Mouse (Mus musculus) liver, adult (tissue): Measurements from ENCODE around the gene Pid1.

Experiments
- GATA4 ChIP-seq: IDR thresholded peaks from 2 replicates; pipeline ENCODE4 v1.6.1; 2014; ENCODE audit warnings: mild to moderate bottlenecking, low read length; ENCODE audit not compliant: insufficient replicate concordance

Gene Pid1

DNA sequence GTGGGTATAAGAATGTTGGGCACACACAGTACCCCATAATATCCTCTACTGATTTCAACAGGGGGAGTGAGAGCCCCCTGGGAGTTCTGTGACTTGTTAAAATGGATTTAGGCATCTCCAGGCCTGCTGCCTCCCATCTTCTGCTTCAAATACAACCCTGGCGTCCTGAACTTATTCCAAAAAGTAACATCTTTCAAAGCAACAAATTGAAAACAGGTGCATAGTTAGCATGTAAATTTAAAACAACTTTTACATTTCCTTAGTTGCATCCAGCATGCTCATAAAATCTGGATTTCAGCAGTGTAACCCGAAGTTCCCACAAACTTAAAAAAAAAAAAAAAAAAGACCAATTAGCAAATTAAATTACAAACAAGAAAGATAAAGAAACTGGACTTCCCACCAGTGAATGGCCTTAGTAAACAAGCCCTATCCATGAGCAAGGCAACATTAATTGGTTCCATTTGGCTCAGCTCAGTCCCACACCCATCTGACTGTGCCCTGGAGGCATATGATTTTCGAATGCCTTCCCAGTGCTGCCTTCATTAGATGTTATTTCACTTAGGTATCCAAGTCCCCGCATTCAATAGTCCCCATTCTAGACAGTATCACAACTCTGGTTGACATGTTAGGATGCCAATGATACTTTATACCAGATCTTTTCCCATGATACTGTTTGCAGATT is 177.1 kb downstream of the Pid1 start:
- TF ChIP-seq GATA4, result no peak

DNA sequence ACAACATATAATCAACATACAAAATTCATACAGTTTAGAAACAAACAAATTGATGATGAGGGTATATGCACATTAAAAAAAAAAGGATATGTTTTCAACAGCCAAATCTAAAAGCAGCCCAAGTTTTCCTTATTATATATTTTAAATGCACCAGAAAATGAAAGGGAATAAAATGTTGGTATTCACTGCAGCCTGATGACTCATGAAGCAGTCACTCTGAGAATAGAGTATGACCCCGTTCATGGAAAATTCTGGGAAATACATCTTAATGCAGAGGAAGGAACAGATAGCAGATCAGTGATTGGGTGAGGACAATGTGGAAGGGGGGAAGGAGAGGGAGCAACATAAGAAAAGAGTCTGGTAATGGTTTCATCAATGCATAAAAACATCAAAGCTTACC is 186.3 kb downstream of the Pid1 start:
- TF ChIP-seq GATA4, result no peak

DNA sequence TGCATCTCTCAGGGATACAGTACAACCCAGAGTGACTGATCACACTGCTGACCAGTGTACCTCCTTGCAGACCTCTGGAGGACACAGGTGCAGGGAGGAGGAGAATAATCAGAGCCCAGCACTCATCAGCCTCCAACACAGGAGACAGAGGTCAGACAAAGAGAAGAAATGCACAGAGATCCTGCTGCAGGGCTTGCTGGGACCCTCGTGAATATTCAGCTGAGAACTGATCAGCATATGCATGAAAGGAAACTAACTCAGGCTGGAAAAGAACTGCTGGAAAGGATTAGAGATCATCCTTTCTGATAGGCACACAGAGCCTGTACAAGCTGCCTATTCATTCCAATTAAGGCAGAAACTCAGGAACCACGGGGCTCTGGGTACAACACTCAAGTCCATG is 186.9 kb downstream of the Pid1 start:
- TF ChIP-seq GATA4, result no peak

DNA sequence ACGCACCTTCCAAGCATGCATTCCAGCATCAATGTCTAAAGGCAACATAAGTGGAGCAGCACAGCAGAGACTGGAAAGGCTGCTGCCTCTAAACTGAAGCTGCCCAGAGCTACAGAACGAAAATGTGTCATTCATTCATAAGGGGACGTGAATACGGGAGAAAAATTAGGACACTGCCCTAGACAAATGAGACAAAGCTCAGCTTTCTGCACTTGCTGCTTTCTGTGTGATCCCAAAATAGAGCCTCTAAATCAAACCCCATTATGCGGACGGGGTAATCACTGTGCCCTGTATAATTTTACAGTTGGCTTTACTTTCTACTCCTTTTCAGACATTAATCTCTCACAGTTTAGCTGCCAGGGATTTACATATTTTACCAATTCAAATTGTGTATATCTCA is 191.0 kb downstream of the Pid1 start:
- TF ChIP-seq GATA4, result no peak

DNA sequence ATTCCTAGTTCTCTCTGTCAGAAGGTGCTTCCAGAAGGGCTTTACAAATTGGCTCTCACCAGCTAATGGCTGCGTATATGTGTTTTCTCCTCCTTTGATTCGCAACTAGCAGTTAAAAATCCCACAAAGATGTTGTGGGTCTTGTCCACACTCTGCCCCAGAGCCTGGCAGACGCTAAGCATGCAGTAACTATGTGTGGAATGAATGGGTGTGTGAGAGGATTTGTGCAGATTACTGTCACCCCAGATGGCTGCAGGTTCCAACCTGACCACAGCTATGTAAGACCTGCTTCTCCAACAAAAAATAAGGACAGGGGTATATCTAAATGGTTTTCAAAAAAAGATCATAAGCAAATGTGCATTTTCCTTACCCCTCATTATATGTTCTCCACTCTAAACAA is 206.2 kb downstream of the Pid1 start:
- TF ChIP-seq GATA4, result no peak

DNA sequence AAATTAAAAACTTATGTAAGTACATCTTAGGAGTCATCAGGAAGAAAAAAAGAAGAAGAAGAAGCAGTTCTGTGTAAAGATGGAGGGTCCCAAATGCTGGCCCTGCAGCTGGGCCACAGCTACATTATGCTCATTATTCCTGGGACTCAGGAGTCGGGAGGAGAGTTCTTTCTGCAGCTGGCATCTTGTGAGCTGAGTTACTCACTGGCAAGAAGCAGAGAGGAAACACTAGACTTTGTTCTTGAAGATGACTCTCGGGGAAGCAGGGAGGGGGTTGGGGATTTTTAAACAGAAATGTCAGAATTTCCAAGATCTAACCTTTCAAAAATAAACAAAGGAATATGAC is 208.4 kb downstream of the Pid1 start:
- no peak for TF ChIP-seq GATA4

DNA sequence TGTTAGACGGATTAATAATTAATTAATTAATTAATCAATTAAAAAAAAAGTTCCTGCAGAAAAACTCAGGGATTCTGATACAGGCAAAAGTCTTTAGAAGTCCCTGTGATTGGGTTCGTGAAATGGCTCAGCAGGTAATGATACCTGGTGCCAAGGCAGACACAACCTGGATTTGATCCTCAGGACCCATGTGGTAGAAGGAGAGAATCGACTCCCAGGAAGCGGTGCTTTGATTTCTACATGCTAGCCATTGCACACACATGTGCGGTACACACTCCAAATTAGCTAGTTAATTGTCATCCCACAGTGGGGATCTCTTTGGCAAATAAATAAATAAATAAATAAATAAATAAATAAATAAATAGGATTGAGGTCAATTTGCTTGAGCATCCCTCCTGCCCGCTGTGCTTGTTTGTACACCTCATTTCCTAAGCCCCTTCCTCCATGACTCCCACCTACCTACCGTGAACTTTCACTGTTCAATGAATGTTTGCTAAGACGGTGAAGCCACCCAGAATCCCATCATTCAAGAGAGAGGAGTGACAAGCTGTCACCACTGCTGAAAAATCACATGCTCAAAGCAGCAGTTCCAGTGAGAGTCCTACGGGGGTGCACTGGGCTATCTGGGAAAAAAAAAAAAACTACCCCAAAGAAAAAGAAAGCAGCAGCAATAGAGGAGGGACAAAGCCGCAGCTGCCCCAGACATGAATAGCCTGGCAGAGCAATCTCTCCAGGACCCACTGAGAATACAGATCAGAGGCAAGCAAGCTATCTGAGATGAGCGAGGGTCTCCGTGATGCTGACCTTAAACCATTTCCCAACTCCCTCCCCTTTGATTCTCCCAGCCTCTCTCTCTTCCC is 209.0 kb downstream of the Pid1 start:
- TF ChIP-seq GATA4, result no peak

DNA sequence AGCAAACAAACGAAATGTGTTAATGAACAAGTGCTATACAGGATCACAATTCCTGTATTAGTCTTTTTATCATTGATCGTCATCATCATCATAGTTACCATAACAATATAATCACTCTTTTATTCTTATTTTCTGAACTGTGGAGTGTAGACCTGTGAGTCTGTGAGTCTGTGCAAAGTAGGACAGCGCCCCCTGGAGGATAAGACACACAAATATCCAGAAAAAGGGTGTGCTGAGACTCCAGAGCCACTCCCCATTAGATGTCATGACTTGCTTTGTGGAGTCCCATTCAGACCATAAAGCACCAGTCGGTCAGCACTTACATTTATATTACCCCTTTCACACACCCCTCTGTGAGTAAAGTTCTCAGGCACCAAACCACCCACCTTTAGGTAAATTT is 210.0 kb downstream of the Pid1 start:
- no peak for TF ChIP-seq GATA4

DNA sequence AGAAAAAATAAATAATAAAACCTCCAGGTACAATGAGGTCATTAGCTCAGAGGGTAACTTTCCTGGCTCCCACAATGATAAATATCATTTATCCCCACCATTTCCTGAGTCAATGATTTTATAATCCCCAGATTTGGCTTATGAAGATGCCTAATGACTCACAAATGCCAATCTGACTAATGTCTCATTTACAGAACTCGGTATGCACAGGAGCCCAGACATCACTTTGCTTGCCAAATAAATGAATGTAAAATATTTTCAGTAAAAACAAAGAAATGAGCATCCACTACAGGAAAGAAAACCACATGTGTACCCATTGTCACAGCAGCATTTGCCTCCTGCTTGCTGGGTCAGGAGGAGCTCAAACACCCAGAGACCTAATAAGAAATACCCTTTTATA is 222.4 kb downstream of the Pid1 start:
- no peak for TF ChIP-seq GATA4

DNA sequence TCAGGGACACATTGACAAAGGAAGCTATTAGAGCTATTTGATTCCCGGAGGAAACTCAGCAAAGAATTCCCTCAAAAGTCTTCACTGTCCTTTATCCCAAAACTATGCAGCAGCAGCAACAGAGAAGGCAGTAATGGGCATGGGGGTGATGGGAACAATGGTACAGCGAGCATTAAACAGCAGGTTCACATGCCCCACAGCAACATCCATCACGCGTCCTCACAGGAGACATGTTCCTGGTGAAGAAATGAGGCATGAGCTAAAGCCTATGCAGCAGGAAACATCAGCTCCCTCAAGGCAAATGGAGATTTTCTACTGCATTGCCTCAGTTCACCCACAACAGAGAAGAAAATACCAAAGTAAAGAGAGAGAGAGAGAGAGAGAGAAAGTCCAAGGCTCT is 231.5 kb downstream of the Pid1 start:
- no peak for TF ChIP-seq GATA4

DNA sequence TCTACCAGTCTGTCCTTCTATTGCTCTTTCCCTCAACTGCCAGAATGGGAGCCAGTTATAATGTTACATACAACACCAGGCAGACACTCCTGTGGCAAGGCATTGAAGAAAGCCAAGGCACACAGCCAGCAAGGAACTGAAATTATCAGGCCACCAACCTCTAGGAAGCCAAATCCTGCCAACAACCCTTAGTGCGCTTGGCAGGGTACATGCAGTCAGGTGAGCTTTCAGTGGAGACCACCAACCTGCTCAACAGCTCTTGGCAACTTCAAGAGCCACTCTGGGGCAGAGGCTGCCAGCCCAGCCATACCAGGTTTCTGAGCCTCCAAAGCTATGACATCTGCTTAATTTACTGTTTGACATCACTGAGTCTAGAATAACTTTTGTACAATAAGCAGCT is 232.2 kb downstream of the Pid1 start:
- no peak for TF ChIP-seq GATA4

DNA sequence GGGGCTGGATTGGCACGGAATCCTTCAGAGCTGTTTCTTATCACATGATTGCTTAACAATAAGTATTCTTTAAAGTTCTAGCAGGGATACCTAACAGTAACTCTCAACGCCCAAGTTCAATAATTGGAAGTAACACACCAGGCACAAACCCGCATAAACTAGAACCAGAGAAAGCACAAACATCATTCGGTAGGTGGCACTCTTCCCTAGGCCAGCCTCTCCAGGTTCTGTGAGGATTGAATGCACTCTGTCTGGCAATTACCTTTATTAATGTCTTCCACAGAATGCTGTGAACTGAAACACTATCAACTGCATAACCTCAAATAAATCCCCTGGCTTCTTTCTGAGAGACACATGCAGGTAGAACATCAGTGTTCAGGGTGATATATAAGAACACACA is 235.5 kb downstream of the Pid1 start:
- TF ChIP-seq GATA4, result no peak

DNA sequence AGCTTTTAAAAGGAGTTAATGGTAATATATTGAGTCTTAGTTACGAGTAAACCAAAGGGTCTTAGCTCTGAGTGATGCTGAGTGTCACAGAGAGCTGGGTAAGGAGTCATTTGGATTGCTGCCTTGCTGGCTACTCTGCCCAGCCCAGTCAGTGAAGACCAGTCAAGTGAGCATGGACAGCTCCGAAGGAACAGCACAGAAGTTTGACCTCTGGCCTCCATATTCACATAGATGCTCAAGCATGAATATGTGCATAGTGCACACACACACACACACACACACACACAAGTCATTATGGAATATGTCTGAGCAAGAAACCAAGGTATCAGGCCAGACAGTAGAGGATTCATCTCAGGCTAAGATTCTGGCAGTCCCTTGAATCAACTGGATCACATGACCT is 244.7 kb downstream of the Pid1 start:
- TF ChIP-seq GATA4, result no peak

DNA sequence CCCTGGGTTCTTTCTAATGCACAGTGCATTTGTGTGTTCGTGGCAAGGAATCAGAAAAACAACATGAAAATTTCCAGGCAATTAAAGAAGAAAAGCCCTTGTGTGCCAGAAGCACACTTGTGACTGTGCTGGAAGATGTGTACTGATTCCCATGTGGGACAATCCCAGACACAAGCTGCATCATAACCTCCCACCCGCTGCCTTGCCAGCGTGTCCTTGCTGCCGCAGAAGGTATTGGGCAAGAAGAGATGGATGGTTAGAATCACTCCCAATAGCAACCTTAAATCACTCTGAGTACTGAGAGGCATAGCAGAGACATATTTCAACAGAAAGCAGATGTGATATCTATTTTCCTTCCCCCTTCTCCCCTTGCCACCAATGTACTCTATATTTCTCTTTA is 257.2 kb downstream of the Pid1 start:
- no peak for TF ChIP-seq GATA4

DNA sequence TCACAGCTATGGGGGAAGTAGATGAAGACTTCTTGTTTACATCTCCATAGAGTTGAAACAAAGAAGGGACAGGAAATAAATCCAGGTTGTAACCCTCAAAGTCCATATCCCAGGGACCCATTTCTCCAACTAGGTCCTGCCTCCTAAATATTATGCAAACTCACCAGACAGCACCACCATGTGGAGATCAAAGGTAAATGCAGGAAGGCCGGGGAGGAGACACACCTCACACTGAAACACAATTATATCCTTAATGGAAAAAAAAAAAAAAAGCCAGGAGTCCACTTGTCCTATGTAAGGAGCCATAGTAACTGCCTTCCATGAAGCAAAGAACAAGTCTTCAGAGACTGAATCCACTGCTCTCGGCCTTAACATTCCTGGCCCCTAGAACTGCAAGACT is 261.9 kb downstream of the Pid1 start:
- no peak for TF ChIP-seq GATA4

DNA sequence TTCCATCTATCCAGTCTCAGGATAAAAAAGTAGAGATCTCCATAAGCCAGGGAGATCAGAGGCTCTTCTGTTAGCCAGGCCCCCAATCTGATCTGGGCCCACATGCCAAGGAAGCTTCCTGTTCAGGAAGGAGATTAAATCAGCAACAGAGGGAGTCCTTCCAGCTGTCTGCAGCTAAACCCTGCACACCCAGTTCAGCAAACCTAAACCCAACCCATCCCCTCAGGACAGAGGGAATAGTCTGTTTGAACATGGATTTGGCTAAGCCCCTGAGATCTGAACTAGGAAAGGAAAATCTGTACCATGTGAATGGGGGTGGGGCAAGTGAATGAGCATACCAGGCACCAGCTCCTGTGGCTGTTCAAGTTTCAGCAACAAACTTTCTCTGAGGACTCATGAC is 266.6 kb downstream of the Pid1 start:
- no peak for TF ChIP-seq GATA4

DNA sequence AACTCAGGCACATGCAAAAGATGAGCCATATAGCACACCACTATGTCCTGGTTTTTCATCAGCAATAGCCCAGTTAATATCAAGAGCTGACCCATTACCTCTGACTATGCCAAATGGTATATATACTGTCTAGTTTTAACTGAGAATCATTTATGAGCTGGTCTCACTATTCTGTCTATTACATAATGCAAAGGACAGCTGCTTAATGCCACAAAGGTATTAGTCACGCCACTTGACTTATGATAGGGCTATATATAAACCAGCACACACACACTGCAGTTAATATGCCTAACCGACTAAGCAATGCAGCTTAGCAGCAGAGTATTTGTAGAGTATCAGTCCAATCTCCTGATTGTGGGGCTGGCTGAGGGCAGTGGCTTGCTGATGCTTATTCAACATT is 270.7 kb downstream of the Pid1 start:
- TF ChIP-seq GATA4, result no peak
